Mouse (Mus musculus): ENCODE data around the gene Mrpl58.

Mrpl58 gene

GRCm38 (mm10) chr11:115455619-115456018, 52.1 kb downstream of the Mrpl58 start:
- intact Hi-C loops (cut with DNase I) = no loop called here

- intact Hi-C loops (cut with DNase I) = no loop called here
These were observed 52.6 kb downstream of the Mrpl58 start for GRCm38 (mm10) chr11:115456182-115456581.

GRCm38 (mm10) chr11:115457405-115457804, 53.9 kb downstream of the Mrpl58 start:
- intact Hi-C loops (cut with DNase I) = no loop called here

GRCm38 (mm10) chr11:115460976-115461375, 57.4 kb downstream of the Mrpl58 start:
- intact Hi-C loops (cut with DNase I) = no loop called here

- intact Hi-C loops (cut with DNase I) = no loop called here
These were observed 58.3 kb downstream of the Mrpl58 start for GRCm38 (mm10) chr11:115461846-115462242.

Small RNAs within 50 kb of the gene (microRNA-seq; reads per million reads assigned to microRNA genes)
- 0 to 0.11 reads per million in 2 experiments for gene Mir3968
